Mouse (Mus musculus) limb, embryonic 12.5 days (tissue): ENCODE data around the gene Bcl11b. TPM values are rescaled to one million over a fixed set of nuclear protein-coding genes. Genes with fewer than 3 reads are reported as not detected.

Experiments used
- ATAC-seq: fragments of 200-750 bp; cut with Nextera tagmentation; 2 replicates; pipeline ENCODE4 v1.8.0; 2017; ENCODE audit warnings: low read depth, moderate TSS enrichment; ENCODE audit not compliant: insufficient number of reproducible peaks, insufficient read depth, low FRiP score, low TSS enrichment
- H3K27ac ChIP-seq: fragments of 300-500 bp; sonication (generic); 2 replicates; pipeline ENCODE4 v1.5.1; 2016; ENCODE audit warnings: mild to moderate bottlenecking, moderate library complexity
- H3K27me3 ChIP-seq: fragments of 300-500 bp; sonication (generic); 2 replicates; pipeline ENCODE4 v1.6.1; 2016; ENCODE audit warnings: mild to moderate bottlenecking, moderate library complexity
- H3K36me3 ChIP-seq: fragments of 300-500 bp; sonication (generic); 2 replicates; pipeline ENCODE4 v1.6.1; 2016; ENCODE audit warnings: mild to moderate bottlenecking, moderate library complexity
- H3K4me1 ChIP-seq: fragments of 300-500 bp; sonication (generic); replicated peaks from 2 replicates; pipeline ENCODE4 v1.6.1; 2016
- H3K4me2 ChIP-seq: fragments of 300-500 bp; sonication (generic); 2 replicates; pipeline ENCODE4 v1.6.1; 2016; ENCODE audit warnings: mild to moderate bottlenecking, moderate library complexity
- H3K4me3 ChIP-seq: fragments of 300-500 bp; sonication (generic); replicated peaks from 2 replicates; pipeline ENCODE4 v1.5.1; 2016; ENCODE audit warnings: mild to moderate bottlenecking
- H3K9ac ChIP-seq: fragments of 300-500 bp; sonication (generic); replicated peaks from 2 replicates; pipeline ENCODE4 v1.6.1; 2016; ENCODE audit warnings: mild to moderate bottlenecking, moderate library complexity
- H3K9me3 ChIP-seq: fragments of 300-500 bp; sonication (generic); 2 replicates; pipeline ENCODE4 v1.6.1; 2016; ENCODE audit warnings: mild to moderate bottlenecking, moderate library complexity
- WGBS: fragments of 180-500 bp; shearing (Covaris S2); methylation state at CpG from one replicate; pipeline ENCODE4 v1.1.7; 2016; 5-methylcytosine and 5-hydroxymethylcytosine counted together
- polyA plus RNA-seq: library from polyadenylated mRNA; unstranded; fragments of >200 nt; fragmentation: Nextera tagmentation; extraction: Ambion mirVana; gene quantifications from 2 replicates; pipeline ENCODE4 v1.2.1, GENCODE M21; 2016

The Bcl11b gene
- polyA plus RNA-seq, 1 experiment from 2014 or later = 19.9 TPM

GRCm38 (mm10) chr12:107997901-107998300, 5.5 kb downstream of the Bcl11b start:
- Histone ChIP-seq H3K4me2 (peak overlapping the region; percentile 8; the same call in 1 of the 2 replicates), H3K9me3 (no peaks in the 10 kb centered on the region), H3K27me3 (peaks cover 36% of the 10 kb centered on the region), H3K27ac (no peak overlapping the region), H3K9ac (no peak overlapping the region), H3K4me1 (peaks cover 68% of the 10 kb centered on the region), H3K4me3 (no peak overlapping the region), H3K36me3 (no peaks in the 10 kb centered on the region)
- WGBS = 56% methylated on average over 11 of the region's 11 CpGs
- no peak for ATAC-seq

GRCm38 (mm10) chr12:107997241-107997640, 6.2 kb downstream of the Bcl11b start:
- Histone ChIP-seq H3K4me3 (no peak overlapping the region), H3K4me1 (peaks cover 73% of the 10 kb centered on the region), H3K9ac (no peak overlapping the region), H3K4me2 (peak overlapping the region; percentile 9; the same call in 1 of the 2 replicates), H3K9me3 (no peaks in the 10 kb centered on the region), H3K27me3 (peaks cover 43% of the 10 kb centered on the region), H3K36me3 (no peaks in the 10 kb centered on the region), H3K27ac (no peak overlapping the region)
- WGBS = 31% methylated on average over 3 of the region's 3 CpGs
- no peak for ATAC-seq

GRCm38 (mm10) chr12:107996773-107997172, 6.6 kb downstream of the Bcl11b start:
- no peak overlapping the region for H3K9ac ChIP-seq
- H3K36me3 ChIP-seq = no peaks in the 10 kb centered on the region
- ATAC-seq = no peak
- H3K4me2 ChIP-seq = peak overlapping the region; percentile 9; the same call in 1 of the 2 replicates
- peaks cover 76% of the 10 kb centered on the region for H3K4me1 ChIP-seq
- 10% methylated on average over 4 of the region's 4 CpGs for WGBS
- no peak overlapping the region for H3K27ac ChIP-seq
- H3K27me3 ChIP-seq = peaks cover 43% of the 10 kb centered on the region
- H3K9me3 ChIP-seq = no peaks in the 10 kb centered on the region
- no peak overlapping the region for H3K4me3 ChIP-seq

- peaks cover 76% of the 10 kb centered on the region for H3K4me1 ChIP-seq
- no peak overlapping the region for H3K9ac ChIP-seq
Measured at GRCm38 (mm10) chr12:107996216-107996615, 7.2 kb downstream of the Bcl11b start.

DNA sequence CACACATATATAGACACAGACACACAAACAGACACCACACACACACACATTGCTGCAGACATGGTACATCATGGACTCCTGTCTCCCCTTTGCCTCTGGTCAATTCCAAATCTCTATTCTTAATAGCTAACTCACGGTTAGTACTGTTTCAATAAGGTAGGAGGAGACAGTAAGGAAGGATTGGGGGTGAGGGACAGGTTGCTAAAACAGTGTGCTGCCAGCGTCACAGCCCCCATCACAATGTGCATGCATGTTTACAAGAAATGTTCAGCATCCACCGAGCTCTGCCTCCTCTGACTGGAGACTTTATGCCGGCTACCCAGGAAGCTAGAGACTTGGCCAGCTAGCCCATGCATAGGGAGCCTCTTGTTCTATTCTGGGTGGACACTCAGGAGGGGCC, 9.0 kb downstream of the Bcl11b start:
- H3K27ac ChIP-seq = no peak overlapping the region
- H3K9me3 ChIP-seq = no peaks in the 10 kb centered on the region
- H3K4me1 ChIP-seq = peaks cover 82% of the 10 kb centered on the region
- ATAC-seq = no peak
- WGBS = 61% methylated on average over 4 of the region's 4 CpGs
- H3K27me3 ChIP-seq = peaks cover 39% of the 10 kb centered on the region
- peaks cover 2% of the 10 kb centered on the region; the same call in 1 of the 2 replicates for H3K36me3 ChIP-seq
- H3K4me2 ChIP-seq = no peak overlapping the region
- H3K4me3 ChIP-seq = no peak overlapping the region
- H3K9ac ChIP-seq = no peak overlapping the region

More at GRCm38 (mm10) chr12:107996216-107996615, 7.2 kb downstream of the Bcl11b start:
- 49% methylated on average over 6 of the region's 6 CpGs for WGBS
- no peak for ATAC-seq
- Histone ChIP-seq H3K4me3 (no peak overlapping the region), H3K4me2 (no peak overlapping the region), H3K27ac (no peak overlapping the region), H3K9me3 (no peaks in the 10 kb centered on the region), H3K27me3 (peaks cover 43% of the 10 kb centered on the region), H3K36me3 (no peaks in the 10 kb centered on the region)

GRCm38 (mm10) chr12:107993029-107993428, 10.4 kb downstream of the Bcl11b start:
- no peak overlapping the region for H3K4me2 ChIP-seq
- H3K4me3 ChIP-seq = no peak overlapping the region
- 74% methylated on average over 4 of the region's 4 CpGs for WGBS
- peaks cover 46% of the 10 kb centered on the region for H3K27me3 ChIP-seq
- ATAC-seq = no peak
- no peaks in the 10 kb centered on the region for H3K9me3 ChIP-seq
- H3K36me3 ChIP-seq = peaks cover 16% of the 10 kb centered on the region
- H3K4me1 ChIP-seq = peaks cover 89% of the 10 kb centered on the region
- no peak overlapping the region for H3K27ac ChIP-seq
- H3K9ac ChIP-seq = no peak overlapping the region

DNA sequence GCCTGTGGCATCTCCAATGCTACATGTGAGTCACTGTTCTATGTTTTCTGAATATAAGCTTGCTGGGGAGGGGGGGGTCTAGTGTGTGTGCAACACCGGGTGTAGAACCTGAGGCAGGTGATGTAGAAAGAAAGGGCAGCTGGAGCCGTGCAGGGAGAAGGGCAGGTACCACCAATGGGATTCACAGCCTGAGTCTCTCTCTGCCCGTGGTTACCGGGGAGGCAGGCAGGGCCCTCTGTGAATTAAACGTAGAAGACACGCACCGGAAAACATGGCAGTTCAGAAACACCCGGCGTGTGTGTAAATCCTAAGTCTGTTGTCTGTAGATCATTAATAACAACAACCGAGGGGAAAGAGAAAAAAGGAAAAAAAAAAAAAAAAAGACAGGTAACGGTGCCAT, 12.2 kb downstream of the Bcl11b start:
- WGBS = 63% methylated on average over 11 of the region's 11 CpGs
- H3K4me1 ChIP-seq = peaks cover 75% of the 10 kb centered on the region

GRCm38 (mm10) chr12:107983211-107983610, 20.2 kb downstream of the Bcl11b start:
- no peak overlapping the region for H3K4me3 ChIP-seq
- H3K9me3 ChIP-seq = no peaks in the 10 kb centered on the region
- peaks cover 52% of the 10 kb centered on the region for H3K4me1 ChIP-seq
- H3K27ac ChIP-seq = no peak overlapping the region
- H3K27me3 ChIP-seq = no peaks in the 10 kb centered on the region; the same call in none of the 2 replicates
- no peak overlapping the region for H3K4me2 ChIP-seq
- ATAC-seq = no peak
- H3K9ac ChIP-seq = no peak overlapping the region
- H3K36me3 ChIP-seq = peaks cover 11% of the 10 kb centered on the region
- 78% methylated on average over 8 of the region's 8 CpGs for WGBS

More for the DNA sequence above, 12.2 kb downstream of the Bcl11b start:
- Histone ChIP-seq H3K9me3 (no peaks in the 10 kb centered on the region), H3K36me3 (peaks cover 16% of the 10 kb centered on the region), H3K4me3 (no peak overlapping the region), H3K4me2 (no peak overlapping the region), H3K27ac (no peak overlapping the region), H3K27me3 (peaks cover 43% of the 10 kb centered on the region), H3K9ac (no peak overlapping the region)
- ATAC-seq = no peak

- Histone ChIP-seq H3K4me1 (peaks cover 56% of the 10 kb centered on the region), H3K36me3 (peaks cover 8% of the 10 kb centered on the region), H3K9me3 (no peaks in the 10 kb centered on the region), H3K27me3 (no peaks in the 10 kb centered on the region; the same call in 1 of the 2 replicates), H3K4me3 (no peak overlapping the region), H3K4me2 (no peak overlapping the region), H3K9ac (no peak overlapping the region), H3K27ac (no peak overlapping the region)
- ATAC-seq = no peak
- WGBS = 67% methylated on average over 9 of the region's 9 CpGs
Measured at GRCm38 (mm10) chr12:107982306-107982705, 21.1 kb downstream of the Bcl11b start.

DNA sequence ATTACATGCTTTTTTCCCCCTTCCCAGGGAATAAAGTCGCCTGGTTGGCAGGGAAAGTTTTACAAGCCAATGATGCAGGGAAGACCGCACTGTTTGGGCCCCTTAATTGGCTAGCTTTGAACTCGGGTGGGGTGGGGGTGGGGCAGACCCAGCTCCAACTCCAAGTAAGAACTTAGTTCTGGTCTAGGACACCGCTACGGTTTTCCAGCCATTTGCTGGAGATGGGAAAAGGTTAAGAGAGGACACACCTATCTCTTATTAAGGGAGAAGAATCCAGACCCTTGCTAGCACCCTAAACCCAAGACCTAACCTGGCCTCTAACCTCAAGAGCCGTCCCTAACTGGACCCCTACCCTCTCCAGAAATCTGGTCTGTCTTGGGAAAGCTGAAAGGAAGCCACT, 22.2 kb downstream of the Bcl11b start:
- H3K27ac ChIP-seq = peak overlapping the region; percentile 98
- no peak overlapping the region for H3K4me3 ChIP-seq
- WGBS = 9% methylated on average over 6 of the region's 6 CpGs
- H3K36me3 ChIP-seq = peaks cover 8% of the 10 kb centered on the region
- no peak for ATAC-seq
- H3K4me2 ChIP-seq = peak overlapping the region; percentile 77
- H3K9ac ChIP-seq = no peak overlapping the region; the same call in 1 of the 2 replicates
- H3K9me3 ChIP-seq = no peaks in the 10 kb centered on the region
- H3K27me3 ChIP-seq = peaks cover 3% of the 10 kb centered on the region
- H3K4me1 ChIP-seq = peaks cover 65% of the 10 kb centered on the region

DNA sequence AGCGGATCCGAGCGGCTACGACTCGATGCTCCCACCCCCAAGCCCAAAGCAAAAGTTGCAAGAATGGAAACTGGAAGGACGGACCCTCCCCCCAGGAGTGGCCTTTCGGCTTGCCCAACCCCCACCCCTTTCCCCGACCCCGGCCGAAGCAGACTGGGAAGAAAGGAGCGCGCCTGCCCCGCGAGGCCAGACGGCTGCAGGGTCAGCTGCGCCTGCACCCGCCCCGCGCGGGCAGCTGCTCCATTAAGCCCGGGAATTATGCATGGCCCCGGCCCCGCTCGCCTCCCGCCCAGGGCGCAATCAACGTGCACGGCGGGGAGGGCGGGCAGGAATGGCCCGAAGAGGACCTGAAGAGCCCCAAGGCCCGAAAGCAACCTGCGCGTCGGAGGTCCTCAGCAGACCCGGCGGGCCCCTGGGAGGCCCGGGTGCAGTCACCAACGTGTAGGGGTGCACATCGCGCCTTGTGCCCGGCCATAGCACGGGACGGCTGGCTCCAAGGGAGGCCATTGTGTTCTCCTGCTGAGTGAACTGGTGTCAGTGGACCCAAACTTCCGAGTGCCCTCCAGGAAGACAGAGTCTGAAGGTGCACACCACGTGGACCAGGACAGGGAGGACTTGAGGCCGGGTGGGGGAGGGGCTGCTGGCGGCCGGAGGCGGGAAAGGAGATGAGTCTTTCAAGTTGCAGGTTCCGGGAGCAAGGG, 23.0 kb downstream of the Bcl11b start:
- H3K4me1 ChIP-seq = peaks cover 71% of the 10 kb centered on the region
- 1% methylated on average over 50 of the region's 51 CpGs for WGBS
- ATAC-seq = peak; percentile 73

More for the DNA sequence above, 23.0 kb downstream of the Bcl11b start:
- Histone ChIP-seq H3K4me2 (peak overlapping the region; percentile 77), H3K27ac (peak overlapping the region; percentile 98), H3K9me3 (no peaks in the 10 kb centered on the region), H3K36me3 (peaks cover 2% of the 10 kb centered on the region), H3K4me3 (peak overlapping the region; percentile 42), H3K9ac (peak overlapping the region; percentile 61), H3K27me3 (peaks cover 3% of the 10 kb centered on the region; the same call in 1 of the 2 replicates)
